ENCODE assay signal across 22 mouse cellular contexts in genomic region chr10:43158917-43159316, GRCm38 (mm10). TPM values are rescaled to one million over a fixed set of nuclear protein-coding genes. Genes with fewer than 3 reads are reported as not detected.
A peak's percentile ranks its signal among the peaks of the same experiment; 100 is the strongest.
DNase-seq lines count a peak whose midpoint lies in the region; ATAC-seq and TF ChIP-seq lines count a peak whose summit lies in the region.
"Had no signal": no experiment of that assay in that cellular context is flagged by ENCODE, and none has a peak within 500 bp of the region (broad histone marks: within the 10 kb centered on the region; RNA-seq: fewer than 3 reads in every experiment).

No protein-coding gene starts in this region.

- peaks cover 3% of the 10 kb centered on the region for H3K9me3 ChIP-seq in heart, embryonic 16.5 days (replicated peaks; ENCODE audit: control insufficient read depth, low read length)
- peaks cover 8% of the 10 kb centered on the region; the same call in 1 of the 2 replicates for H3K9me3 ChIP-seq in forebrain, embryonic 12.5 days
- H3K9me3 ChIP-seq: G1E; hindbrain, embryonic 15.5 days had no signal

- ATAC-seq in frontal cortex, adult (ENCODE audit: low TSS enrichment): peak; percentile 74
- no peak; the same call in 1 of the 2 replicates for ATAC-seq in heart, embryonic 16.5 days (replicated peaks; ENCODE audit: extremely low read depth, insufficient read depth, low FRiP score)
- ATAC-seq in forebrain, embryonic 12.5 days (ENCODE audit: low FRiP score): no peak
- ATAC-seq: CD4-positive, CD25-positive, alpha-beta regulatory T cell, adult 4 months; forebrain, embryonic 14.5 days; intestine, embryonic 16.5 days had no signal

- H3K36me3 ChIP-seq in heart, adult 2 months (ENCODE audit: control insufficient read depth, insufficient read depth, low read length): peaks cover 5% of the 10 kb centered on the region; the same call in 1 of the 2 replicates
- H3K36me3 ChIP-seq in heart, embryonic 16.5 days (ENCODE audit: control insufficient read depth, insufficient read depth): no peaks in the 10 kb centered on the region
- H3K36me3 ChIP-seq in forebrain, embryonic 12.5 days (replicated peaks): peaks cover 6% of the 10 kb centered on the region; the same call in 1 of the 2 replicates
- H3K36me3 ChIP-seq: G1E; kidney, embryonic 15.5 days had no signal

- no peak for TF ChIP-seq EP300 in heart, adult 2 months (IDR thresholded peaks at IDR 0.05; ENCODE audit: insufficient read depth, low read depth, low read length)

- DNase-seq in frontal cortex, postnatal 14 days (ENCODE audit: low spot score in 2 of 2): no peak
- DNase-seq in heart, adult 2 months: peak in 1 of 2 experiments; percentile 8
- DNase-seq in heart, postnatal 14 days: no peak
- no peak for DNase-seq in left cerebral cortex, adult 2 months (ENCODE audit: extremely low spot score in 1 of 2, low spot score in 2 of 2)
- DNase-seq in left cerebral cortex, postnatal 10 days (ENCODE audit: extremely low spot score in 1 of 2, low spot score in 2 of 2): no peak
- DNase-seq: adrenal gland, adult 8-10 months; B cell, adult 2 months; cerebellum, adult 11-12 months; cerebellum, adult 9-10 months; cerebellum, postnatal 25 days; kidney, adult 2 months had no signal

- intact Hi-C loops in heart, adult 2 months (cut with DNase I): no loop called here
- intact Hi-C loops in heart, postnatal 14 days (cut with DNase I): no loop called here
- intact Hi-C loops in left cerebral cortex, adult 2 months (cut with DNase I): no loop called here
- intact Hi-C loops in left cerebral cortex, postnatal 10 days (cut with DNase I): no loop called here

- H3K4me3 ChIP-seq in heart, adult 2 months: no peak overlapping the region
- H3K4me3 ChIP-seq in left cerebral cortex, adult 2 months: no peak overlapping the region
- H3K4me3 ChIP-seq in heart, embryonic 16.5 days (ENCODE audit: low read length): no peak overlapping the region
- no peak overlapping the region for H3K4me3 ChIP-seq in forebrain, embryonic 12.5 days (replicated peaks)
- H3K4me3 ChIP-seq: embryonic facial prominence, embryonic 13.5 days; hindbrain, embryonic 15.5 days; kidney, embryonic 15.5 days had no signal

- peak overlapping the region; percentile 46 for H3K4me2 ChIP-seq in heart, embryonic 16.5 days (ENCODE audit: low read depth, low read length)
- no peak overlapping the region for H3K4me2 ChIP-seq in forebrain, embryonic 12.5 days
- H3K4me2 ChIP-seq: embryonic facial prominence, embryonic 13.5 days; hindbrain, embryonic 15.5 days; kidney, embryonic 15.5 days had no signal

- no peak for TF ChIP-seq CTCF in heart, adult 2 months (IDR thresholded peaks at IDR 0.05)
- TF ChIP-seq CTCF in left cerebral cortex, adult 2 months (IDR thresholded peaks at IDR 0.05): no peak

- no peak for TF ChIP-seq POLR2A in heart, adult 2 months (IDR thresholded peaks at IDR 0.05; ENCODE audit: insufficient read depth, low read depth, low read length)

- peak overlapping the region; percentile 22; the same call in 1 of the 2 replicates for H3K9ac ChIP-seq in heart, adult 2 months (ENCODE audit: low read depth, low read length)
- H3K9ac ChIP-seq in heart, embryonic 16.5 days (ENCODE audit: low read length): 0 out of 2 replicates have a peak overlapping the region, but pooled peaks have one; percentile 7
- no peak overlapping the region for H3K9ac ChIP-seq in forebrain, embryonic 12.5 days
- H3K9ac ChIP-seq: embryonic facial prominence, embryonic 13.5 days; hindbrain, embryonic 15.5 days; kidney, embryonic 15.5 days had no signal

- WGBS in heart, adult 2 months: 49% methylated on average over 5 of the region's 5 CpGs
- WGBS in heart, embryonic 16.5 days: 52% methylated on average over 5 of the region's 5 CpGs
- WGBS in forebrain, embryonic 12.5 days: 89% methylated on average over 5 of the region's 5 CpGs

- no peaks in the 10 kb centered on the region for H3K27me3 ChIP-seq in heart, adult 2 months (ENCODE audit: control insufficient read depth, insufficient read depth, low read length)
- H3K27me3 ChIP-seq in heart, embryonic 16.5 days (ENCODE audit: control insufficient read depth, insufficient read depth, low read length): no peaks in the 10 kb centered on the region
- H3K27me3 ChIP-seq in forebrain, embryonic 12.5 days: no peaks in the 10 kb centered on the region
- H3K27me3 ChIP-seq: embryonic facial prominence, embryonic 13.5 days; hindbrain, embryonic 15.5 days; kidney, embryonic 15.5 days had no signal

- H3K4me1 ChIP-seq in heart, adult 2 months (ENCODE audit: control insufficient read depth, insufficient read depth, low read length): peaks cover 2% of the 10 kb centered on the region; the same call in 1 of the 2 replicates
- H3K4me1 ChIP-seq in heart, embryonic 16.5 days (ENCODE audit: control insufficient read depth, insufficient read depth, low read length): peaks cover 11% of the 10 kb centered on the region
- peaks cover 29% of the 10 kb centered on the region for H3K4me1 ChIP-seq in forebrain, embryonic 12.5 days

- H3K27ac ChIP-seq in heart, adult 2 months: peak overlapping the region; percentile 75
- peak overlapping the region; percentile 15; the same call in 1 of the 2 replicates for H3K27ac ChIP-seq in left cerebral cortex, adult 2 months
- peak overlapping the region; percentile 83 for H3K27ac ChIP-seq in heart, embryonic 16.5 days (ENCODE audit: low read length)
- H3K27ac ChIP-seq in forebrain, embryonic 12.5 days: no peak overlapping the region
- H3K27ac ChIP-seq: embryonic facial prominence, embryonic 13.5 days; hindbrain, embryonic 15.5 days; kidney, embryonic 15.5 days had no signal

- H3K79me2 ChIP-seq in heart, adult 2 months (replicated peaks; ENCODE audit: control insufficient read depth, insufficient read depth, low read length): 0 out of 2 replicates have a peak, but pooled peaks cover 1% of the 10 kb centered on the region

RNA-seq across cellular contexts. Expression of gene Sobp, which starts 15.4 kb away (rescaled TPM):
- 10 to 100 TPM; 16.5 to 16.7 TPM for total RNA-seq in heart, adult 2 months (2021)
- polyA plus RNA-seq in heart, adult 2 months (2012; rRNA removed): 5.1 and 5.3 TPM in 2 replicates
- total RNA-seq in heart, postnatal 14 days (2021): 10 to 100 TPM; 14.4 to 14.6 TPM
- total RNA-seq in left cerebral cortex, adult 2 months (2021): 10 to 100 TPM; 76.4 to 77.1 TPM
- 100 to 1,000 TPM; 107 to 112 TPM for total RNA-seq in left cerebral cortex, postnatal 10 days (2021)
- 1.9 and 2.0 TPM in 2 replicates for polyA plus RNA-seq in heart, embryonic 16.5 days (2015; fragmentation: Nextera tagmentation; extraction: Ambion mirVana)
- polyA plus RNA-seq in forebrain, embryonic 12.5 days (2016; fragmentation: Nextera tagmentation; extraction: Ambion mirVana): 8.0 and 8.9 TPM in 2 replicates
- total RNA-seq: granulocyte monocyte progenitor cell, adult 5-6 weeks had no signal
- polyA plus RNA-seq: CD4-positive, CD25-positive, alpha-beta regulatory T cell, adult 4 months; G1E had no signal

RNA-seq across cellular contexts. Expression of gene 9030612E09Rik, which starts 15.6 kb away (rescaled TPM):
- 1 to 10 TPM; 2.2 to 2.5 TPM for total RNA-seq in heart, adult 2 months (2021)
- 3.5 and 5.8 TPM in 2 replicates for polyA plus RNA-seq in heart, adult 2 months (2012; rRNA removed)
- 1 to 10 TPM; 2.5 to 2.8 TPM for total RNA-seq in heart, postnatal 14 days (2021)
- 1 to 10 TPM; 2.6 to 3.3 TPM for total RNA-seq in left cerebral cortex, adult 2 months (2021)
- total RNA-seq in left cerebral cortex, postnatal 10 days (2021): 1 to 10 TPM; 1.2 to 1.7 TPM
- polyA plus RNA-seq in heart, embryonic 16.5 days (2015; fragmentation: Nextera tagmentation; extraction: Ambion mirVana): 0.69 and 0.92 TPM in 2 replicates
- polyA plus RNA-seq in forebrain, embryonic 12.5 days (2016; fragmentation: Nextera tagmentation; extraction: Ambion mirVana): 1.4 and 2.3 TPM in 2 replicates
- total RNA-seq: G1E; granulocyte monocyte progenitor cell, adult 5-6 weeks had no signal
- polyA plus RNA-seq: CD4-positive, CD25-positive, alpha-beta regulatory T cell, adult 4 months; G1E had no signal

Comparison
In these comparisons a context has a peak if more than half of its experiments do, and no peak if none do; other contexts are left out.
1. RNA of gene Sobp, which starts 15.4 kb away (total RNA-seq): 107 to 112 TPM in left cerebral cortex, postnatal 10 days and 76.4 to 77.1 TPM in left cerebral cortex, adult 2 months; 16.5 to 16.7 TPM in heart, adult 2 months and 14.4 to 14.6 TPM in heart, postnatal 14 days; every median in the first group is over 4 times any median in the second.